Mouse (Mus musculus): ENCODE measurements around the gene Xndc1. TPM values are rescaled to one million over a fixed set of nuclear protein-coding genes. Genes with fewer than 3 reads are reported as not detected.

Xndc1 gene
- polyA plus RNA-seq (2017; shearing (Covaris generic)) = 24.6 TPM

GRCm38 (mm10) chr7:102065046-102065891 is at the start of gene Xndc1, which contains the start of the genes Rnf121 and Xntrpc:
Gene Xndc1 (plus strand): TSS chr7:102065511.
Gene Rnf121 (minus strand): TSS chr7:102065469.
Gene Xntrpc (plus strand): TSS chr7:102065713.

GRCm38 (mm10) chr7:102018590-102018989 is 46.7 kb upstream of the Xndc1 start, which contains the start of gene Il18bp:
Gene Il18bp (minus strand): TSS chr7:102018690.

GRCm38 (mm10) chr7:102082816-102083215 is 17.5 kb downstream of the Xndc1 start, which contains the start of gene Trpc2:
Gene Trpc2 (plus strand): TSS chr7:102083116.

GRCm38 (mm10) chr7:102101487-102101886 is 36.2 kb downstream of the Xndc1 start, which contains the start of gene Art1:
Gene Art1 (plus strand): TSS chr7:102101743.

GRCm38 (mm10) chr7:102109171-102109570 is 43.9 kb downstream of the Xndc1 start, which contains the start of gene Art5:
Gene Art5 (minus strand): TSS chr7:102109489.

GRCm38 (mm10) chr7:102116579-102117331 is 51.4 kb downstream of the Xndc1 start, which contains the start of gene Chrna10:
Gene Chrna10 (minus strand): TSS chr7:102116828.

Other genes with a start within 250 kb of the Xndc1 start
- gene Phox2a, start 247.2 kb upstream of the Xndc1 start, polyA plus RNA-seq (2017; shearing (Covaris generic)) = not detected
- 8.5 TPM for gene Inppl1, start 227.3 kb upstream of the Xndc1 start, polyA plus RNA-seq (2017; shearing (Covaris generic))
- gene Folr2, start 208.3 kb upstream of the Xndc1 start, polyA plus RNA-seq (2017; shearing (Covaris generic)) = not detected
- gene Anapc15, start 201.8 kb upstream of the Xndc1 start, polyA plus RNA-seq (2017; shearing (Covaris generic)) = 24.8 TPM
- gene Folr1, start 194.7 kb upstream of the Xndc1 start, polyA plus RNA-seq (2017; shearing (Covaris generic)) = not detected
- 74.6 TPM for gene Lamtor1, start 159.6 kb upstream of the Xndc1 start, polyA plus RNA-seq (2017; shearing (Covaris generic))
- not detected for gene Tomt, start 159.2 kb upstream of the Xndc1 start, polyA plus RNA-seq (2017; shearing (Covaris generic))
- gene Lrrc51, start 131.6 kb upstream of the Xndc1 start, polyA plus RNA-seq (2017; shearing (Covaris generic)) = 3.7 TPM
- 131 TPM for gene Numa1, start 131.4 kb upstream of the Xndc1 start, polyA plus RNA-seq (2017; shearing (Covaris generic))
- gene Il18bp, start 46.8 kb upstream of the Xndc1 start, polyA plus RNA-seq (2017; shearing (Covaris generic)) = 4.4 TPM
- gene Rnf121, start within 50 bp of the Xndc1 start, polyA plus RNA-seq (2017; shearing (Covaris generic)) = 18.6 TPM
- gene Xntrpc, start 202 bp downstream of the Xndc1 start, polyA plus RNA-seq (2017; shearing (Covaris generic)) = 0.27 TPM
- gene Trpc2, start 17.6 kb downstream of the Xndc1 start, polyA plus RNA-seq (2017; shearing (Covaris generic)) = 0.20 TPM
- 0.32 TPM for gene Art1, start 36.2 kb downstream of the Xndc1 start, polyA plus RNA-seq (2017; shearing (Covaris generic))
- 1.0 TPM for gene Art5, start 44.0 kb downstream of the Xndc1 start, polyA plus RNA-seq (2017; shearing (Covaris generic))
- not detected for gene Chrna10, start 51.3 kb downstream of the Xndc1 start, polyA plus RNA-seq (2017; shearing (Covaris generic))
- 123 TPM for gene Nup98, start 144.7 kb downstream of the Xndc1 start, polyA plus RNA-seq (2017; shearing (Covaris generic))
- gene Pgap2, start 144.7 kb downstream of the Xndc1 start, polyA plus RNA-seq (2017; shearing (Covaris generic)) = 33.9 TPM
- 645 TPM for gene Rhog, start 190.5 kb downstream of the Xndc1 start, polyA plus RNA-seq (2017; shearing (Covaris generic))
- 160 TPM for gene Stim1, start 202.3 kb downstream of the Xndc1 start, polyA plus RNA-seq (2017; shearing (Covaris generic))